Mouse (Mus musculus): Measurements from ENCODE around the gene Sp3.

- TF ChIP-seq CTCF (IDR thresholded peaks at IDR 0.05; ENCODE audit: low read depth, low read length) (no peak), TAL1 (conservative IDR thresholded peaks at IDR 0.05; ENCODE audit: low read depth, low read length) (no peak)
These were observed at the start of gene Sp3 for GRCm38 (mm10) chr2:72980337-72981074.

Measured in G1E (cell line).